Mouse (Mus musculus): ENCODE results near the gene Dmbx1. TPM values are rescaled to one million over a fixed set of nuclear protein-coding genes. Genes with fewer than 3 reads are reported as not detected.

Dmbx1 gene
- polyA plus RNA-seq, 1 experiment from 2014 or later, result not detected

- H3K4me3 ChIP-seq (replicated peaks), result no peak overlapping the region
- no peak overlapping the region for H3K4me2 ChIP-seq
- H3K9ac ChIP-seq, result no peak overlapping the region
- H3K4me1 ChIP-seq (replicated peaks), result peaks cover 3% of the 10 kb centered on the region
- no peaks in the 10 kb centered on the region for H3K9me3 ChIP-seq (replicated peaks)
- 3% methylated on average over 37 of the region's 37 CpGs for WGBS (ENCODE audit: insufficient replicate concordance)
- ATAC-seq (ENCODE audit: insufficient read depth), result no peak
- no peaks in the 10 kb centered on the region for H3K36me3 ChIP-seq (replicated peaks)
- H3K27me3 ChIP-seq, result peaks cover 100% of the 10 kb centered on the region
- H3K27ac ChIP-seq (replicated peaks), result no peak overlapping the region
Observed at GRCm38 (mm10) chr4:115938276-115939160, 1.2 kb downstream of the Dmbx1 start.

GRCm38 (mm10) chr4:115937061-115937976, 2.4 kb downstream of the Dmbx1 start:
- peaks cover 3% of the 10 kb centered on the region for H3K4me1 ChIP-seq (replicated peaks)
- WGBS (ENCODE audit: insufficient replicate concordance), result 6% methylated on average over 19 of the region's 19 CpGs
- peaks cover 100% of the 10 kb centered on the region for H3K27me3 ChIP-seq
- H3K27ac ChIP-seq (replicated peaks), result no peak overlapping the region
- H3K9me3 ChIP-seq (replicated peaks), result no peaks in the 10 kb centered on the region
- no peak overlapping the region for H3K4me2 ChIP-seq
- H3K9ac ChIP-seq, result no peak overlapping the region
- ATAC-seq (ENCODE audit: insufficient read depth), result no peak
- no peak overlapping the region for H3K4me3 ChIP-seq (replicated peaks)
- H3K36me3 ChIP-seq (replicated peaks), result no peaks in the 10 kb centered on the region

GRCm38 (mm10) chr4:115936646-115937045, 3.1 kb downstream of the Dmbx1 start:
- WGBS (ENCODE audit: insufficient replicate concordance), result 2% methylated on average over 20 of the region's 20 CpGs
- Histone ChIP-seq H3K36me3 (replicated peaks) (no peaks in the 10 kb centered on the region), H3K4me3 (replicated peaks) (no peak overlapping the region), H3K4me1 (replicated peaks) (peaks cover 3% of the 10 kb centered on the region), H3K4me2 (no peak overlapping the region), H3K9ac (no peak overlapping the region), H3K27ac (replicated peaks) (no peak overlapping the region), H3K9me3 (replicated peaks) (no peaks in the 10 kb centered on the region), H3K27me3 (peaks cover 100% of the 10 kb centered on the region)
- ATAC-seq (ENCODE audit: insufficient read depth), result no peak

GRCm38 (mm10) chr4:115935835-115936581, 3.7 kb downstream of the Dmbx1 start:
- H3K9ac ChIP-seq, result no peak overlapping the region
- no peak overlapping the region for H3K4me2 ChIP-seq
- H3K27me3 ChIP-seq, result peaks cover 100% of the 10 kb centered on the region
- 2% methylated on average over 36 of the region's 36 CpGs for WGBS (ENCODE audit: insufficient replicate concordance)
- no peaks in the 10 kb centered on the region for H3K36me3 ChIP-seq (replicated peaks)
- H3K4me3 ChIP-seq (replicated peaks), result no peak overlapping the region
- ATAC-seq (ENCODE audit: insufficient read depth), result no peak
- peaks cover 3% of the 10 kb centered on the region for H3K4me1 ChIP-seq (replicated peaks)
- H3K27ac ChIP-seq (replicated peaks), result no peak overlapping the region
- no peaks in the 10 kb centered on the region for H3K9me3 ChIP-seq (replicated peaks)

DNA sequence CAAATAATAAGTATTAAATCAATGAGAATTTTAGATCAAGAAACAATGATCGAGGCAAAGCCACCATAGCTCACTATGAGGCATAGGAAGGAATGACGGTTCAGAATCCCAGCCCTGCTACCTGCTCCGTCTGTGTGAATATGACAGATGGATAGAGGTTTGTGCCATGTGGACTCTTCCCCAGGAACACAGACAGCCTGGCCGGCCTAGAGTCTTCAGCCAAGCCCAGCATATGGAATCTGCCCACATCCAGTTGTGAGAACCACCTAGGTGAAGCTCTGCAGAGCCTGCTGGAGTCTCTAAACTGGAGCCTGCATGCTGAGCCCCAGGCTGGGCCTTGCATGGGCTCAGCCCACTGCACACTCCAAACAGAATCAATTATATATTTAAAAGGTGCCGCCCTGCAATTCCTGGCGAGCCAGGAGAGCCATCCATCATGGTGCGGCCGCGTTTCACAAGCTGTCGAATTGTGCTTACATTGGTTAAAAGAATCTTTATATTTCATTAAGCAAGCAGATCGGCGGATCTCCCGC, 8.1 kb downstream of the Dmbx1 start:
- ATAC-seq (ENCODE audit: insufficient read depth), result no peak
- Histone ChIP-seq H3K9ac (no peak overlapping the region), H3K27ac (replicated peaks) (no peak overlapping the region), H3K27me3 (peaks cover 97% of the 10 kb centered on the region), H3K36me3 (replicated peaks) (no peaks in the 10 kb centered on the region), H3K9me3 (replicated peaks) (no peaks in the 10 kb centered on the region), H3K4me3 (replicated peaks) (no peak overlapping the region), H3K4me1 (replicated peaks) (peaks cover 3% of the 10 kb centered on the region; the same call in 1 of the 2 replicates), H3K4me2 (no peak overlapping the region)
- 47% methylated on average over 13 of the region's 13 CpGs for WGBS (ENCODE audit: insufficient replicate concordance)

DNA sequence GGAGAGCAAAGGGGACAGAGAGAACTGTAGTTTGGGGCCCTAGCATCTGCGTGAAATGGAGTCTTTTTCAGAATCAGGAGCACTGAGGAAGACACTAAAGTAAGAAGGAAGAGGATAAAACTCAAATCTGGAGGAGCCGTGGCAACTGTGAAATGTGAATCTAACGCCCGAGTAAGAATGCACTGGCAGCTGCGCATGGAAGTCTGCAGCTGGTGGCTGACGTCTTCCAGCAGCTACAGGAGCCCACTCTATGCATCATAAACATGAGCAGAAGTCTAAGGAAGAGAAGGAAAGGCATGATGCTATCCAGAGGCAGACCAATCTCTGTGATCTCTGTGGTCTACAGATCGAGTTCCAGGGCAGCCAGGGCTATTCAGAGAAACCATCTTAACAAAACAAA, 12.1 kb downstream of the Dmbx1 start:
- WGBS (ENCODE audit: insufficient replicate concordance), result 36% methylated on average over 7 of the region's 7 CpGs
- Histone ChIP-seq H3K9ac (no peak overlapping the region), H3K27ac (replicated peaks) (no peak overlapping the region), H3K4me2 (no peak overlapping the region), H3K4me1 (replicated peaks) (no peaks in the 10 kb centered on the region), H3K36me3 (replicated peaks) (no peaks in the 10 kb centered on the region), H3K4me3 (replicated peaks) (no peak overlapping the region), H3K9me3 (replicated peaks) (no peaks in the 10 kb centered on the region), H3K27me3 (peaks cover 72% of the 10 kb centered on the region)
- no peak for ATAC-seq (ENCODE audit: insufficient read depth)

DNA sequence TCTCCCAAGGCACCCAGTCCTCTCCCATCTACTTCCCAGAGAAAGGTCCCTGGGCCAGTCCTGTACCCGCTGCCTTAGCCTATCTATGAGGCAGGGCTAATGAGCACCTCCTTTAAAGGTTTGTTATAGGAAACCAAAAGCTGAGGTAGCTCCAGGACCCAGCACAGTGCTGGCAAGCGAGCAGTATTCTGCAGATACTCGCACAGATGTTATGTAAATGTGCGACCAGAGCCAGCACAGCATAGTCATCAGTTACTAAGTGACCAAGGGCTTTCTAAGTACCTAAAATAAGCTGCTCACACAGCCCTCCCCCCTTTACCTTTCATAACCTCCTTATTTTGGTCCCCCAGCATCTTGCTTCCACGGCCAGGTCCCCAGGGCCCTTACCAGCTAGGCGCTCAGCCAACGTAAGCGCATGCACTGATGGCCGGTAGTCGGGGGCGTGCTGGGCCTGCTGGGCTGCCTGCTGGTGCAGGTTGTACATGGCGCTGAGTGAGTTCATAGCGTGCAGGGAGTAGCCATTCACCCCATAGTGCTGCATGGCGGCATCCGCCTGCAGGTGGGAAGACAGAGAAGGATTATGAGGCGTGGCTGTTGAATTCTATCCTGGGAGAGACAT, 16.4 kb downstream of the Dmbx1 start:
- H3K4me2 ChIP-seq, result no peak overlapping the region
- no peak overlapping the region for H3K4me3 ChIP-seq (replicated peaks)
- peaks cover 56% of the 10 kb centered on the region for H3K27me3 ChIP-seq
- no peak for ATAC-seq (ENCODE audit: insufficient read depth)
- no peaks in the 10 kb centered on the region for H3K9me3 ChIP-seq (replicated peaks)
- H3K9ac ChIP-seq, result no peak overlapping the region
- no peaks in the 10 kb centered on the region for H3K4me1 ChIP-seq (replicated peaks)
- H3K36me3 ChIP-seq (replicated peaks), result no peaks in the 10 kb centered on the region
- WGBS (ENCODE audit: insufficient replicate concordance), result 65% methylated on average over 16 of the region's 16 CpGs
- H3K27ac ChIP-seq (replicated peaks), result no peak overlapping the region

- H3K36me3 ChIP-seq (replicated peaks), result no peaks in the 10 kb centered on the region
- no peaks in the 10 kb centered on the region for H3K9me3 ChIP-seq (replicated peaks)
- no peak overlapping the region for H3K27ac ChIP-seq (replicated peaks)
- H3K9ac ChIP-seq, result no peak overlapping the region
- no peak overlapping the region for H3K4me3 ChIP-seq (replicated peaks)
- no peaks in the 10 kb centered on the region for H3K4me1 ChIP-seq (replicated peaks)
- no peak overlapping the region for H3K4me2 ChIP-seq
- no peak for ATAC-seq (ENCODE audit: insufficient read depth)
- 58% methylated on average over 5 of the region's 5 CpGs for WGBS (ENCODE audit: insufficient replicate concordance)
- peaks cover 57% of the 10 kb centered on the region for H3K27me3 ChIP-seq
Observed at GRCm38 (mm10) chr4:115922688-115923087, 17.0 kb downstream of the Dmbx1 start.

GRCm38 (mm10) chr4:115919911-115920310, 19.8 kb downstream of the Dmbx1 start:
- WGBS (ENCODE audit: insufficient replicate concordance), result 70% methylated on average over 16 of the region's 16 CpGs
- Histone ChIP-seq H3K4me3 (replicated peaks) (no peak overlapping the region), H3K9me3 (replicated peaks) (no peaks in the 10 kb centered on the region), H3K4me2 (no peak overlapping the region), H3K4me1 (replicated peaks) (no peaks in the 10 kb centered on the region), H3K9ac (no peak overlapping the region), H3K27ac (replicated peaks) (no peak overlapping the region), H3K36me3 (replicated peaks) (no peaks in the 10 kb centered on the region), H3K27me3 (peaks cover 61% of the 10 kb centered on the region)
- no peak for ATAC-seq (ENCODE audit: insufficient read depth)

- Histone ChIP-seq H3K27me3 (peaks cover 57% of the 10 kb centered on the region), H3K4me2 (no peak overlapping the region), H3K9ac (no peak overlapping the region), H3K4me1 (replicated peaks) (no peaks in the 10 kb centered on the region), H3K9me3 (replicated peaks) (no peaks in the 10 kb centered on the region), H3K27ac (replicated peaks) (no peak overlapping the region), H3K4me3 (replicated peaks) (no peak overlapping the region), H3K36me3 (replicated peaks) (no peaks in the 10 kb centered on the region)
- 26% methylated on average over 4 of the region's 4 CpGs for WGBS (ENCODE audit: insufficient replicate concordance)
- no peak for ATAC-seq (ENCODE audit: insufficient read depth)
Observed at GRCm38 (mm10) chr4:115911586-115911985, 28.1 kb downstream of the Dmbx1 start.
